ENCODE assay signal across 9 mouse cellular contexts in the genomic region with DNA sequence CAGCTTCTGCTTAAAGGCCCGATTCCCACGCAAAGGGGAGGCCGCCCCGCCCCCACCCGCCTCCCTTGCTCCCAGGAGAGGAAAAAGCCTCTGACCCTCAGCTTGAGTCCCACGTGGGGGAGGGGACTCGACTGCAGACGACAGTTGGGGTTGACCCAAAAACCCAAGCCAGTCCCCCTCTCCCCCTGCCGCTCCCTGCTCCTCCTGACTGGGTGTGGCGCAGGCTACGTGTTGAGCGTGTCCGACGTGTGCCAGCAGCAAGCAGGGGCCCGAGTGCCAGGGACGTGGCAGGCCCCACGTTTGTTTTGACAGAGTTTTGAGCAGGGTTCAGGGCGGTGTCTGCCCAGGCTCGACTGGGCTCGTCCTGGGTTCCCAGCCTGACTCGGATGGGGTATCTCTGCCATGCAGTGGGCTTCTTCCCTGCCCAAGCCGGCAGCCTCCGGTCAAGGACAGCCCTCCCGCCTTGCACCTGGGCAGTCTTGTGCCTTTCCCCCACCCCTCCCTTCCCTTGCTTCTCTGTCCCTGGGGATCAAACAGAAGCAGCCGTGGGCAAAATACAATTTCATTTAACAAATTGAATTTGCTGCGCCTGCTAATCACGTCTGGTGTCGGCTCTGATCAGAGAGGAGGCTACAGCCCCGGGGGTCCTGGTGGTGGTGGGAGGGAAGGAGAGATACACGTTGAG. TPM values are rescaled to one million over a fixed set of nuclear protein-coding genes. Genes with fewer than 3 reads are reported as not detected.
DNase-seq lines count a peak whose midpoint lies in the region; ATAC-seq and TF ChIP-seq lines count a peak whose summit lies in the region.
"Had no signal": no experiment of that assay in that cellular context is flagged by ENCODE, and none has a peak within 500 bp of the region (broad histone marks: within the 10 kb centered on the region; RNA-seq: fewer than 3 reads in every experiment).

No protein-coding gene starts in this region.

- H3K36me3 ChIP-seq in CH12.LX (replicated peaks in 1 of 2; ENCODE audit: control insufficient read depth in 1 of 2, insufficient read depth in 1 of 2, low read length in 1 of 2) (peaks cover 37 to 57% of the 10 kb centered on the region in 2 experiments), G1E (replicated peaks) (peaks cover 64% of the 10 kb centered on the region)
- peaks cover 36% of the 10 kb centered on the region for H3K36me3 ChIP-seq in limb, embryonic 15.5 days
- peaks cover 6% of the 10 kb centered on the region; the same call in 1 of the 2 replicates for H3K36me3 ChIP-seq in neural tube, embryonic 14.5 days (ENCODE audit: control insufficient read depth, insufficient read depth, low read length)

- peaks cover 28% of the 10 kb centered on the region for H3K79me2 ChIP-seq in CH12.LX (replicated peaks; ENCODE audit: control insufficient read depth, extremely low read depth, insufficient read depth, poor library complexity, severe bottlenecking)

- dilution Hi-C loops in CH12.LX (cut with MboI; ENCODE audit: extremely low pct_ligation_motif_present, extremely low pct_unique_long_range_greater_than_20kb, low sequenced_read_pairs): no loop called here

- no peak for TF ChIP-seq CTCF in CH12.LX (conservative IDR thresholded peaks at IDR 0.05 in 1 of 2, IDR thresholded peaks at IDR 0.05 in 1 of 2; ENCODE audit: low read depth in 2 of 2, low read length in 2 of 2)
- TF ChIP-seq CTCF in G1E (IDR thresholded peaks at IDR 0.05; ENCODE audit: low read depth, low read length): no peak

- no peaks in the 10 kb centered on the region for H3K9me3 ChIP-seq in CH12.LX (replicated peaks; ENCODE audit: low read length)
- no peaks in the 10 kb centered on the region for H3K9me3 ChIP-seq in G1E (replicated peaks)
- no peaks in the 10 kb centered on the region for H3K9me3 ChIP-seq in limb, embryonic 15.5 days
- H3K9me3 ChIP-seq in neural tube, embryonic 14.5 days (ENCODE audit: control insufficient read depth, low read length): no peaks in the 10 kb centered on the region

- TF ChIP-seq POLR2A in CH12.LX (IDR thresholded peaks at IDR 0.05; ENCODE audit: low read depth, low read length): no peak

- H3K4me1 ChIP-seq in CH12.LX (ENCODE audit: control insufficient read depth in 1 of 2, insufficient read depth in 2 of 2) (peaks cover 24 to 66% of the 10 kb centered on the region in 2 experiments), G1E (ENCODE audit: insufficient read depth, low read depth, low read length) (peaks cover 95% of the 10 kb centered on the region)
- H3K4me1 ChIP-seq in limb, embryonic 15.5 days: peaks cover 73% of the 10 kb centered on the region
- peaks cover 39% of the 10 kb centered on the region for H3K4me1 ChIP-seq in neural tube, embryonic 14.5 days (ENCODE audit: control insufficient read depth, insufficient read depth, low read length)

- 10% methylated on average over 30 of the region's 30 CpGs for WGBS in limb, embryonic 15.5 days
- WGBS in neural tube, embryonic 14.5 days: 5% methylated on average over 30 of the region's 30 CpGs

- no peak overlapping the region for H3K4me3 ChIP-seq in CH12.LX (replicated peaks in 1 of 3; ENCODE audit: low read depth in 2 of 3, low read length in 2 of 3, poor library complexity in 1 of 3)
- peak overlapping the region; percentile 77 for H3K4me3 ChIP-seq in G1E (ENCODE audit: low read depth, low read length)
- peak overlapping the region; percentile 31 for H3K4me3 ChIP-seq in limb, embryonic 15.5 days
- H3K4me3 ChIP-seq in neural tube, embryonic 14.5 days (ENCODE audit: low read depth, low read length): no peak overlapping the region

- no peak overlapping the region for H3K27ac ChIP-seq in CH12.LX (ENCODE audit: insufficient read depth, low read depth)
- peak overlapping the region; percentile 84 for H3K27ac ChIP-seq in limb, embryonic 15.5 days
- H3K27ac ChIP-seq in neural tube, embryonic 14.5 days (ENCODE audit: low read depth, low read length): no peak overlapping the region

- H3K9ac ChIP-seq in CH12.LX (ENCODE audit: insufficient read depth, low read depth): no peak overlapping the region
- H3K9ac ChIP-seq in limb, embryonic 15.5 days: no peak overlapping the region
- H3K9ac ChIP-seq in neural tube, embryonic 14.5 days (replicated peaks; ENCODE audit: low read depth, low read length): no peak overlapping the region

- intact Hi-C loops in heart, postnatal 10 days (cut with DNase I): no loop called here
- intact Hi-C loops in left cerebral cortex, postnatal 36 days (cut with DNase I): no loop called here
- intact Hi-C loops in left cerebral cortex, postnatal 25 days (cut with DNase I): no loop called here

- ATAC-seq in G1E (ENCODE audit: extremely low read depth, insufficient number of reproducible peaks, low FRiP score, poor library complexity, severe bottlenecking): peak; percentile 45
- ATAC-seq in limb, embryonic 15.5 days (ENCODE audit: insufficient number of reproducible peaks, low FRiP score, low TSS enrichment, low read depth): peak; percentile 60
- no peak for ATAC-seq in neural tube, embryonic 14.5 days (ENCODE audit: low read depth)

- no peak overlapping the region for H3K4me2 ChIP-seq in CH12.LX (ENCODE audit: insufficient read depth, low read depth, poor library complexity, severe bottlenecking)
- H3K4me2 ChIP-seq in limb, embryonic 15.5 days: peak overlapping the region; percentile 43
- H3K4me2 ChIP-seq in neural tube, embryonic 14.5 days (ENCODE audit: low read depth, low read length): 0 out of 2 replicates have a peak overlapping the region, but pooled peaks have one; percentile 2

- DNase-seq in CH12.LX (ENCODE audit: extremely low read depth) (no peak), G1E (ENCODE audit: low spot score) (peak; percentile 92)
- peak; percentile 64 to 67 for DNase-seq in heart, postnatal 10 days
- no peak for DNase-seq in left cerebral cortex, postnatal 36 days (ENCODE audit: low spot score in 2 of 2)
- DNase-seq in ovary, postnatal 14 days (ENCODE audit: low spot score): no peak
- DNase-seq in left cerebral cortex, postnatal 25 days (ENCODE audit: low spot score in 2 of 2): no peak

- no peak for TF ChIP-seq RAD21 in CH12.LX (IDR thresholded peaks at IDR 0.05; ENCODE audit: low read depth, low read length)

- no peaks in the 10 kb centered on the region for H3K27me3 ChIP-seq in CH12.LX (replicated peaks)
- peaks cover 5% of the 10 kb centered on the region for H3K27me3 ChIP-seq in G1E (ENCODE audit: insufficient read depth, low read length)
- peaks cover 32% of the 10 kb centered on the region for H3K27me3 ChIP-seq in limb, embryonic 15.5 days
- no peaks in the 10 kb centered on the region for H3K27me3 ChIP-seq in neural tube, embryonic 14.5 days (ENCODE audit: control insufficient read depth, insufficient read depth, low read length)

- in situ Hi-C loops in CH12.LX (cut with MboI; ENCODE audit: low pct_ligation_motif_present, low pct_unique_long_range_greater_than_20kb, low sequenced_read_pairs): no loop called here

- no peak for TF ChIP-seq EP300 in CH12.LX (IDR thresholded peaks at IDR 0.05; ENCODE audit: low read length)

TF ChIP-seq in CH12.LX, 34 proteins besides CTCF, POLR2A, EP300 and RAD21 (continues in another document):
- no peak for TF ChIP-seq NRF1 (IDR thresholded peaks at IDR 0.05; ENCODE audit: low read depth, low read length)
- TF ChIP-seq USF1 (IDR thresholded peaks at IDR 0.05; ENCODE audit: low read depth, low read length): no peak

RNA-seq across cellular contexts. Expression of a gene that starts 2.0 kb away (rescaled TPM):
- total RNA-seq in CH12.LX (2012; rRNA removed): 0.47 and 0.80 TPM in 2 replicates
- not detected in 2 replicates for total RNA-seq in CH12.LX (2014; rRNA removed)
- not detected in 2 replicates for polyA plus RNA-seq in CH12.LX (2012; ENCODE audit: insufficient read length, low read depth)
- 976 and 1,076 TPM in 2 replicates for total RNA-seq in G1E (2014; fragmentation: Nextera tagmentation)
- total RNA-seq in G1E (2017): 238 and 262 TPM in 2 replicates
- polyA plus RNA-seq in G1E (2012): 1,245 and 1,719 TPM in 2 replicates
- total RNA-seq in heart, postnatal 10 days (2021): 10 to 100 TPM; 44.5 to 54.0 TPM
- polyA plus RNA-seq in limb, embryonic 15.5 days (2015; fragmentation: Nextera tagmentation; extraction: Ambion mirVana): 328 and 370 TPM in 2 replicates
- polyA plus RNA-seq in neural tube, embryonic 14.5 days (2014; fragmentation: Nextera tagmentation; extraction: Ambion mirVana): 9.7 and 13.5 TPM in 2 replicates
- total RNA-seq in left cerebral cortex, postnatal 36 days (2021): 1 to 10 TPM; 2.1 to 4.9 TPM
- 1 to 10 TPM; 2.9 to 6.7 TPM for total RNA-seq in left cerebral cortex, postnatal 25 days (2021)
- total RNA-seq: neutrophil, adult 5-6 weeks had no signal

RNA-seq across cellular contexts. Expression of a gene that starts 5.5 kb away (rescaled TPM):
- total RNA-seq in CH12.LX (2012; rRNA removed): 252 and 317 TPM in 2 replicates
- total RNA-seq in CH12.LX (2014; rRNA removed): 267 and 273 TPM in 2 replicates
- polyA plus RNA-seq in CH12.LX (2012; ENCODE audit: insufficient read length, low read depth): 315 and 353 TPM in 2 replicates
- total RNA-seq in G1E (2014; fragmentation: Nextera tagmentation): 338 and 343 TPM in 2 replicates
- 238 and 271 TPM in 2 replicates for total RNA-seq in G1E (2017)
- 622 and 702 TPM in 2 replicates for polyA plus RNA-seq in G1E (2012)
- total RNA-seq in heart, postnatal 10 days (2021): 10 to 100 TPM; 41.3 to 41.7 TPM
- 112 and 122 TPM in 2 replicates for polyA plus RNA-seq in limb, embryonic 15.5 days (2015; fragmentation: Nextera tagmentation; extraction: Ambion mirVana)
- polyA plus RNA-seq in neural tube, embryonic 14.5 days (2014; fragmentation: Nextera tagmentation; extraction: Ambion mirVana): 44.9 and 46.8 TPM in 2 replicates
- 10 to 100 TPM; 22.8 to 29.9 TPM for total RNA-seq in left cerebral cortex, postnatal 36 days (2021)
- 10 to 100 TPM; 25.7 to 29.9 TPM for total RNA-seq in left cerebral cortex, postnatal 25 days (2021)

RNA-seq across cellular contexts. Expression of a gene that starts 15.2 kb away (rescaled TPM):
- total RNA-seq in CH12.LX (2012; rRNA removed): 0.08 and 0.42 TPM in 2 replicates
- 0.50 TPM in 1 of 2 replicates, not detected in the other for total RNA-seq in CH12.LX (2014; rRNA removed)
- 0.79 and 0.93 TPM in 2 replicates for polyA plus RNA-seq in CH12.LX (2012; ENCODE audit: insufficient read length, low read depth)
- total RNA-seq in G1E (2014; fragmentation: Nextera tagmentation): 1.2 TPM in 1 of 2 replicates, not detected in the other
- total RNA-seq in G1E (2017): 0.60 and 0.93 TPM in 2 replicates
- polyA plus RNA-seq in G1E (2012): 0.07 and 0.17 TPM in 2 replicates
- 1 to 10 TPM; 1.1 to 1.7 TPM for total RNA-seq in heart, postnatal 10 days (2021)
- 17.2 and 38.7 TPM in 2 replicates for polyA plus RNA-seq in limb, embryonic 15.5 days (2015; fragmentation: Nextera tagmentation; extraction: Ambion mirVana)
- 0.31 TPM in 1 of 2 replicates, not detected in the other for polyA plus RNA-seq in neural tube, embryonic 14.5 days (2014; fragmentation: Nextera tagmentation; extraction: Ambion mirVana)
- total RNA-seq in left cerebral cortex, postnatal 36 days (2021): 1 to 10 TPM; 1.7 to 2.9 TPM
- total RNA-seq in left cerebral cortex, postnatal 25 days (2021): 1 to 10 TPM; 4.3 to 5.6 TPM

RNA-seq across cellular contexts. Expression of a gene that starts 17.6 kb away (rescaled TPM):
- total RNA-seq in CH12.LX (2012; rRNA removed) (0.13 TPM in 1 of 2 replicates, not detected in the other), CH12.LX (2014; rRNA removed) (not detected in 2 replicates), G1E (2014; fragmentation: Nextera tagmentation) (not detected in 2 replicates), G1E (2017) (0.06 and 0.11 TPM in 2 replicates)
- polyA plus RNA-seq in CH12.LX (2012; ENCODE audit: insufficient read length, low read depth) (0.14 and 0.15 TPM in 2 replicates), G1E (2012) (0.22 and 0.40 TPM in 2 replicates)
- 1 to 10 TPM; 1.3 to 1.8 TPM for total RNA-seq in heart, postnatal 10 days (2021)
- 21.7 and 25.1 TPM in 2 replicates for polyA plus RNA-seq in limb, embryonic 15.5 days (2015; fragmentation: Nextera tagmentation; extraction: Ambion mirVana)
- 80.1 and 80.4 TPM in 2 replicates for polyA plus RNA-seq in neural tube, embryonic 14.5 days (2014; fragmentation: Nextera tagmentation; extraction: Ambion mirVana)
- 1 to 10 TPM; 6.0 to 7.6 TPM for total RNA-seq in left cerebral cortex, postnatal 36 days (2021)
- 1 to 10 TPM; 5.5 to 6.9 TPM for total RNA-seq in left cerebral cortex, postnatal 25 days (2021)
- total RNA-seq: neutrophil, adult 5-6 weeks had no signal

Comparison
In these comparisons a context has a peak if more than half of its experiments do, and no peak if none do; other contexts are left out.
1. DNase-seq: peak in G1E (single experiment) and heart, postnatal 10 days (2 of 2); none in CH12.LX (single experiment), left cerebral cortex, postnatal 36 days (0 of 2), ovary, postnatal 14 days (single experiment) and left cerebral cortex, postnatal 25 days (0 of 2).
2. H3K4me3 ChIP-seq: peak in G1E (single experiment) and limb, embryonic 15.5 days (single experiment); none in CH12.LX (0 of 3) and neural tube, embryonic 14.5 days (single experiment).
3. RNA of a gene that starts 2.0 kb away (total RNA-seq): 238 to 1,076 TPM in G1E and 44.5 to 54.0 TPM in heart, postnatal 10 days; 2.9 to 6.7 TPM in left cerebral cortex, postnatal 25 days, 2.1 to 4.9 TPM in left cerebral cortex, postnatal 36 days and 0.47 to 0.80 TPM in CH12.LX; every median in the first group is over 4 times any median in the second.
4. RNA of a gene that starts 5.5 kb away (total RNA-seq): 238 to 343 TPM in G1E and 252 to 317 TPM in CH12.LX; 41.3 to 41.7 TPM in heart, postnatal 10 days, 22.8 to 29.9 TPM in left cerebral cortex, postnatal 36 days and 25.7 to 29.9 TPM in left cerebral cortex, postnatal 25 days; every median in the first group is over 4 times any median in the second.